Mouse (Mus musculus) neural tube, embryonic 14.5 days (tissue): Measurements from ENCODE around the gene Clec16a. TPM values are rescaled to one million over a fixed set of nuclear protein-coding genes. Genes with fewer than 3 reads are reported as not detected.

Experiments used
- ATAC-seq: fragments of 200-750 bp; cut with Nextera tagmentation; 2 replicates; pipeline ENCODE4 v1.8.0; 2017; ENCODE audit warnings: low read depth, mild to moderate bottlenecking, moderate TSS enrichment, moderate library complexity
- H3K27ac ChIP-seq: fragments of 300-500 bp; sonication (generic); 2 replicates; pipeline ENCODE4 v1.5.1; 2014; ENCODE audit warnings: low read depth, mild to moderate bottlenecking, control low read depth, low read length, moderate library complexity, mixed read lengths
- H3K27me3 ChIP-seq: fragments of 300-500 bp; sonication (generic); 2 replicates; pipeline ENCODE4 v1.6.1; 2014; ENCODE audit warnings: low read length; ENCODE audit not compliant: control insufficient read depth, insufficient read depth
- H3K36me3 ChIP-seq: fragments of 300-500 bp; sonication (generic); 2 replicates; pipeline ENCODE4 v1.6.1; 2014; ENCODE audit warnings: low read length, mixed read lengths; ENCODE audit not compliant: control insufficient read depth, insufficient read depth
- H3K4me1 ChIP-seq: fragments of 300-500 bp; sonication (generic); 2 replicates; pipeline ENCODE4 v1.6.1; 2014; ENCODE audit warnings: low read length; ENCODE audit not compliant: control insufficient read depth, insufficient read depth
- H3K4me2 ChIP-seq: fragments of 300-500 bp; sonication (generic); 2 replicates; pipeline ENCODE4 v1.6.1; 2014; ENCODE audit warnings: mild to moderate bottlenecking, low read depth, low read length, control low read depth
- H3K4me3 ChIP-seq: fragments of 300-500 bp; sonication (generic); 2 replicates; pipeline ENCODE4 v1.5.1; 2014; ENCODE audit warnings: low read depth, low read length, control low read depth, mixed read lengths
- H3K9ac ChIP-seq: fragments of 300-500 bp; sonication (generic); replicated peaks from 2 replicates; pipeline ENCODE4 v1.6.1; 2014; ENCODE audit warnings: low read depth, mild to moderate bottlenecking, control low read depth, low read length, mixed read lengths
- H3K9me3 ChIP-seq: fragments of 300-500 bp; sonication (generic); 2 replicates; pipeline ENCODE4 v1.6.1; 2016; ENCODE audit warnings: low read length; ENCODE audit not compliant: control insufficient read depth
- WGBS: fragments of 180-500 bp; shearing (Covaris S2); extraction: QIAGEN DNeasy Blood & Tissue Kit; methylation state at CpG from one replicate; pipeline ENCODE4 v1.1.7; 2014; 5-methylcytosine and 5-hydroxymethylcytosine counted together
- polyA plus RNA-seq: library from polyadenylated mRNA; unstranded; fragments of >200 nt; fragmentation: Nextera tagmentation; extraction: Ambion mirVana; gene quantifications from 2 replicates; pipeline ENCODE4 v1.2.1, GENCODE M21; 2014

The Clec16a gene
- polyA plus RNA-seq, 1 experiment from 2014 or later, result 89.2 TPM

DNA sequence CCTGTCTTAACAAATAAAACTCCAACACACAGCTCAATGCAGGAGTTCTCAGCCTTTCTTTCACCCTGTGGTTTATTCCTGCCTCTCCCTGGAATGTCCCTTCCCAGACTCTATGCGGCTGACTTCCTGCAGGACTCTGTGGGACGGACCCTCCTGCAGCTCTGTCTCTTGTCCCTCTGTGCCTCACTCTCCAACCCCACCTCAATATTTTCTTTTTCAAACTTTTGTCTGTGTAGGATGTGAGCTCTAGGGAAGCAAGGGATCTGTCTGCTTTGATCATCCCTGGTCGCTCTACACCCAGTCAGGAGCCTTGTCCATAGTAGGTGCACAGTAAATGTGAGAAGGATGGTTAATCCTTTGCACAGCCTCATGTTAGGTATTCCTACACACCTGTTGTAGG is 16.8 kb upstream of the Clec16a start:
- WGBS, result 92% methylated on average over 3 of the region's 3 CpGs
- H3K9me3 ChIP-seq, result no peaks in the 10 kb centered on the region
- no peak overlapping the region for H3K9ac ChIP-seq

GRCm38 (mm10) chr16:10530179-10530578 is 15.0 kb upstream of the Clec16a start:
- no peak overlapping the region for H3K4me2 ChIP-seq
- no peak overlapping the region for H3K27ac ChIP-seq
- ATAC-seq, result no peak
- H3K9me3 ChIP-seq, result no peaks in the 10 kb centered on the region
- no peak overlapping the region for H3K9ac ChIP-seq
- H3K4me3 ChIP-seq, result no peak overlapping the region
- H3K36me3 ChIP-seq, result peaks cover 6% of the 10 kb centered on the region
- H3K4me1 ChIP-seq, result no peaks in the 10 kb centered on the region
- no peaks in the 10 kb centered on the region for H3K27me3 ChIP-seq
- 94% methylated on average over 4 of the region's 4 CpGs for WGBS

More for the DNA sequence above, 16.8 kb upstream of the Clec16a start:
- no peaks in the 10 kb centered on the region for H3K4me1 ChIP-seq
- H3K27me3 ChIP-seq, result no peaks in the 10 kb centered on the region
- H3K27ac ChIP-seq, result no peak overlapping the region
- ATAC-seq, result no peak
- peaks cover 6% of the 10 kb centered on the region for H3K36me3 ChIP-seq
- H3K4me3 ChIP-seq, result no peak overlapping the region
- H3K4me2 ChIP-seq, result no peak overlapping the region

- Histone ChIP-seq H3K27me3 (no peaks in the 10 kb centered on the region), H3K4me3 (no peak overlapping the region), H3K36me3 (peaks cover 6% of the 10 kb centered on the region), H3K27ac (no peak overlapping the region), H3K9ac (no peak overlapping the region), H3K4me2 (no peak overlapping the region), H3K9me3 (no peaks in the 10 kb centered on the region), H3K4me1 (0 out of 2 replicates have a peak, but pooled peaks cover 5% of the 10 kb centered on the region)
- no peak for ATAC-seq
- 90% methylated on average over 4 of the region's 4 CpGs for WGBS
These were observed 11.4 kb upstream of the Clec16a start for GRCm38 (mm10) chr16:10533781-10534180.

GRCm38 (mm10) chr16:10534567-10534966 is 10.6 kb upstream of the Clec16a start:
- H3K4me1 ChIP-seq, result peaks cover 12% of the 10 kb centered on the region
- H3K27me3 ChIP-seq, result no peaks in the 10 kb centered on the region
- ATAC-seq, result no peak
- H3K27ac ChIP-seq, result no peak overlapping the region
- H3K9me3 ChIP-seq, result no peaks in the 10 kb centered on the region
- WGBS, result 66% methylated on average over 7 of the region's 7 CpGs
- no peak overlapping the region for H3K4me3 ChIP-seq
- H3K9ac ChIP-seq, result no peak overlapping the region
- peaks cover 6% of the 10 kb centered on the region for H3K36me3 ChIP-seq
- no peak overlapping the region for H3K4me2 ChIP-seq

DNA sequence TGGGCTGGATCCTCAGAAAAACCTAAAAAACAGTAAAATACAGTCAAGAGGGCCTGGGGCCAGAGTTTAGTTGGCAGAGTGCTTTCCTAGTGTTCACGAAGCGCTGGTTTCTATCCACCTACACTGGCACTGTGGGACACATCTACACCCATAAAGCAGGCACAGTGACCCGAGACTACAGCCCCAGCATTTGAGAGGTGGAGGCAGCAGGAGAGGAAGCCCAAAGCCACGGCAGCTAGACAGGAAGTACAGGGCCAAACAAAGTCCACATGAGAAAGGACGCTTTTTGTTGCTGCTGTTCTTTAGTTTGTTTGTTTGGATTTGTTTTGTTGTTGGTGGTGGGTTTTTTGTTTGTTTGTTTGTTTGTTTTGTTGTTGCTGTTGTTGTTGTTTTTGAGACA is 8.8 kb upstream of the Clec16a start:
- 86% methylated on average over 5 of the region's 5 CpGs for WGBS
- Histone ChIP-seq H3K9me3 (no peaks in the 10 kb centered on the region), H3K4me2 (no peak overlapping the region), H3K27ac (no peak overlapping the region), H3K4me1 (peaks cover 30% of the 10 kb centered on the region), H3K27me3 (no peaks in the 10 kb centered on the region), H3K4me3 (no peak overlapping the region), H3K36me3 (no peaks in the 10 kb centered on the region; the same call in 1 of the 2 replicates), H3K9ac (no peak overlapping the region)
- no peak for ATAC-seq

- ATAC-seq, result no peak
- Histone ChIP-seq H3K4me2 (no peak overlapping the region), H3K4me1 (peaks cover 36% of the 10 kb centered on the region), H3K4me3 (no peak overlapping the region), H3K9me3 (no peaks in the 10 kb centered on the region), H3K27me3 (no peaks in the 10 kb centered on the region), H3K9ac (no peak overlapping the region), H3K36me3 (no peaks in the 10 kb centered on the region), H3K27ac (no peak overlapping the region)
- 81% methylated on average over 3 of the region's 3 CpGs for WGBS
These were observed 8.2 kb upstream of the Clec16a start for GRCm38 (mm10) chr16:10536961-10537360.

DNA sequence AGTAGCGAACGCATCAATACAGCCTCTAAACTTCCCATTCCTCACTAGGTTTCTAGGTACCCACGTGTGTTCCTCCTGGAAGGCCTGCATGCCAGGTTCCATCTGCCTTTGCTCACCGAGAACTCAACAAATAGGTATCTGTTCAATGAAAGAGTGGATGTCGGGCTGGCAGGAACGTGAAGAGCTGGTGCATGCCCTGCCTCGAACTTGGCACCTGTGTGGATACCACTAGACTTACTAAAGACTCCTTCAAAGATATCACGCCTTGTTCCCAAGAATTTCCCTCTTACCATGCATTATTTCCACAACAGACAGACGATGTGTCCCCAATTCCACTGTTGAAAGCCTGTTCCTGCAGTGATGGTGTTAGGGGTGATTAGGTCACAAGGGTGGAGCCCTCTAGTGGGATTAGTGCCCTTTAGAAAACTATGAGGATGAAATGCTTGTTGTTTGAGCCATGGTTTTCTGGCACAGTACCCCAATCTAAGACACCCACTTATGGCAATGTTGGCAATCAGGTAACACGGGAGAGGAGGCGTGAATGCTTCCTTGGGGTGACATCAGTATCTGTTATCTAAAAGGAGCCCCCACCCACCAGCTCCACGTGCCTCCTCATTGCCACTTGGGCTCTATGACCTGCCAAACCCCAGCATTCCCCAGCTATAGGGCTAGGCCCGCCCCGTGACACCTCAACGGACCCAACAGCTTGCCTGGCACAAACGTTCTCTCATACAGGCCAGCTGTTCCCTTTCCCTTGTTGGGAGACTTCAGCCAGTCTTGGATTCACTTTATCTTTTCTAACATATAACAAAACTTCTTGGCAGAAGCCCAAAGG is 4.2 kb upstream of the Clec16a start:
- Histone ChIP-seq H3K9me3 (no peaks in the 10 kb centered on the region), H3K4me2 (peak overlapping the region; percentile 74), H3K27me3 (no peaks in the 10 kb centered on the region), H3K4me1 (peaks cover 38% of the 10 kb centered on the region), H3K4me3 (peak overlapping the region; percentile 92), H3K36me3 (no peaks in the 10 kb centered on the region), H3K9ac (peak overlapping the region; percentile 95), H3K27ac (no peak overlapping the region; the same call in 1 of the 2 replicates)
- ATAC-seq, result no peak
- WGBS, result 74% methylated on average over 16 of the region's 16 CpGs

DNA sequence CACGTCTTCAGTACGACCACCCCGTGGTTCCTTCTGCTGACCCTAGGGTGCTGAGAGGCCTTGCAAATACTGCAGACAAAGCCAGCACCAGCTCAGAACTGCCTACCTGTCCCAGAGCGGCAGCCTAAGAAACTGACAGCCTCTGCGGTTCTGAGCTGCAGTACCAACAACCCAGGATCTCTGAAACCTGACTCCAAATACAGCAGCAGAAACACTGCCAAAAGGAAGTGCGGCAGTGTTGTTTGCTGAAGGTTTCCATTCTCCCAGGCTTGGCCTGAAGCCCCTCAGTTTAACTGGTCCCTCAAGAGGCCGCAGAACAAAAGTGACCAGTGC is 3.6 kb upstream of the Clec16a start:
- H3K9me3 ChIP-seq, result no peaks in the 10 kb centered on the region
- H3K27me3 ChIP-seq, result no peaks in the 10 kb centered on the region
- no peak overlapping the region; the same call in 1 of the 2 replicates for H3K27ac ChIP-seq
- H3K4me1 ChIP-seq, result peaks cover 44% of the 10 kb centered on the region
- 32% methylated on average over 7 of the region's 7 CpGs for WGBS
- H3K4me3 ChIP-seq, result peak overlapping the region; percentile 92
- peak overlapping the region; percentile 74 for H3K4me2 ChIP-seq
- ATAC-seq, result no peak
- H3K9ac ChIP-seq, result peak overlapping the region; percentile 95
- no peaks in the 10 kb centered on the region for H3K36me3 ChIP-seq

- ATAC-seq, result peak; percentile 18
These were observed 2.9 kb upstream of the Clec16a start for GRCm38 (mm10) chr16:10542266-10542665.

More at GRCm38 (mm10) chr16:10542266-10542665, 2.9 kb upstream of the Clec16a start:
- Histone ChIP-seq H3K9me3 (no peaks in the 10 kb centered on the region), H3K4me3 (peak overlapping the region; percentile 92), H3K4me2 (peak overlapping the region; percentile 74), H3K9ac (peak overlapping the region; percentile 95), H3K27ac (peak overlapping the region; percentile 80), H3K4me1 (peaks cover 49% of the 10 kb centered on the region), H3K36me3 (no peaks in the 10 kb centered on the region), H3K27me3 (no peaks in the 10 kb centered on the region)
- 2% methylated on average over 22 of the region's 22 CpGs for WGBS
